Mouse (Mus musculus) MEL (cell line): ENCODE data around the gene Hist1h2ad. TPM values are rescaled to one million over a fixed set of nuclear protein-coding genes. Genes with fewer than 3 reads are reported as not detected.

Experiments
- DNase-seq: peaks from one replicate; pipeline ENCODE4 v3.0.0; 2011; ENCODE audit warnings: low read depth, low spot score
- H3K27ac ChIP-seq: 2 replicates; pipeline ENCODE4 v1.5.1; 2012; ENCODE audit warnings: low read depth, mild to moderate bottlenecking, control low read depth, low read length, moderate library complexity; ENCODE audit not compliant: control insufficient read depth
- H3K27me3 ChIP-seq, 2 experiments: fragments of 150-350 bp in 1 of 2; sonication (generic) in 1 of 2; 2 replicates each; pipeline ENCODE4 v1.6.1; 2012; ENCODE audit warnings: low read length in 2 of 2, mild to moderate bottlenecking in 2 of 2, improper control_type of control experiment in 1 of 2, moderate library complexity in 1 of 2; ENCODE audit not compliant: insufficient read depth in 2 of 2, control insufficient read depth in 1 of 2
- H3K36me3 ChIP-seq, 2 experiments: 2 replicates each; pipeline ENCODE4 v1.6.1; 2012 to 2014; ENCODE audit warnings: low read length in 2 of 2, improper control_type of control experiment in 1 of 2, inconsistent platforms in 1 of 2, mild to moderate bottlenecking in 1 of 2; ENCODE audit not compliant: insufficient read depth in 2 of 2, control insufficient read depth in 1 of 2
- H3K4me1 ChIP-seq, 2 experiments: fragments of 150-350 bp in 1 of 2; sonication (generic) in 1 of 2; 2 replicates each; pipeline ENCODE4 v1.6.1; 2012; ENCODE audit warnings: low read length in 2 of 2, improper control_type of control experiment in 1 of 2, mild to moderate bottlenecking in 1 of 2; ENCODE audit not compliant: insufficient read depth in 2 of 2, control insufficient read depth in 1 of 2
- H3K4me3 ChIP-seq, 2 experiments: fragments of 150-350 bp in 1 of 2; sonication (generic) in 1 of 2; 2 replicates each; pipeline ENCODE4 v1.5.1; 2012; ENCODE audit warnings: low read depth in 2 of 2, low read length in 2 of 2, mild to moderate bottlenecking in 2 of 2, moderate library complexity in 2 of 2, control low read depth in 1 of 2, improper control_type of control experiment in 1 of 2; ENCODE audit not compliant: control insufficient read depth in 1 of 2, insufficient read depth in 1 of 2
- H3K79me2 ChIP-seq: 2 replicates; pipeline ENCODE4 v1.6.1; 2012; ENCODE audit warnings: mild to moderate bottlenecking, low read length, moderate library complexity; ENCODE audit not compliant: control insufficient read depth, poor library complexity, insufficient read depth
- H3K9ac ChIP-seq: 2 replicates; pipeline ENCODE4 v1.6.1; 2012; ENCODE audit warnings: low read depth, mild to moderate bottlenecking, control low read depth, low read length, moderate library complexity; ENCODE audit not compliant: control insufficient read depth, poor library complexity, severe bottlenecking
- H3K9me3 ChIP-seq: fragments of 150-350 bp; sonication (generic); replicated peaks from 2 replicates; pipeline ENCODE4 v1.6.1; 2012; ENCODE audit warnings: mild to moderate bottlenecking, low read length, improper control_type of control experiment, moderate library complexity; ENCODE audit not compliant: insufficient read depth
- BHLHE40 ChIP-seq: IDR thresholded peaks from 2 replicates; pipeline ENCODE4 v1.6.1; 2012; ENCODE audit warnings: low read depth, mild to moderate bottlenecking, inconsistent platforms, low read length, improper control_type of control experiment, borderline replicate concordance
- CHD1 ChIP-seq: IDR thresholded peaks from 2 replicates; pipeline ENCODE4 v1.6.1; 2012; ENCODE audit warnings: low read depth, mild to moderate bottlenecking, inconsistent platforms, low read length, improper control_type of control experiment
- CTCF ChIP-seq, 3 experiments: IDR thresholded peaks in 2 of 3; conservative IDR thresholded peaks in 1 of 3; 2 replicates each; pipeline ENCODE4 v1.5.1; 2011 to 2012; ENCODE audit warnings: low read length in 3 of 3, low read depth in 2 of 3, mild to moderate bottlenecking in 2 of 3, improper control_type of control experiment in 1 of 3, inconsistent platforms in 1 of 3, mixed read lengths in 1 of 3, moderate library complexity in 1 of 3; ENCODE audit not compliant: control insufficient read depth in 1 of 3, insufficient read depth in 1 of 3, poor library complexity in 1 of 3, severe bottlenecking in 1 of 3
- E2F4 ChIP-seq: IDR thresholded peaks from 2 replicates; pipeline ENCODE4 v1.6.1; 2011; ENCODE audit warnings: low read depth, low read length, improper control_type of control experiment, borderline replicate concordance
- ELF1 ChIP-seq: IDR thresholded peaks from 2 replicates; pipeline ENCODE4 v1.6.1; 2014; ENCODE audit warnings: low read depth, mild to moderate bottlenecking, inconsistent platforms, low read length, improper control_type of control experiment, moderate library complexity
- EP300 ChIP-seq, 2 experiments: IDR thresholded peaks; 2 replicates each; pipeline ENCODE4 v1.6.1; 2011; ENCODE audit warnings: improper control_type of control experiment in 2 of 2, low read length in 2 of 2, low read depth in 1 of 2, mild to moderate bottlenecking in 1 of 2
- GABPA ChIP-seq: IDR thresholded peaks from 2 replicates; pipeline ENCODE4 v1.6.1; 2012; ENCODE audit warnings: low read depth, mild to moderate bottlenecking, inconsistent platforms, low read length, improper control_type of control experiment, moderate library complexity
- GATA1 ChIP-seq: IDR thresholded peaks from 2 replicates; pipeline ENCODE4 v1.6.1; 2011; ENCODE audit warnings: low read depth, low read length, improper control_type of control experiment
- JUND ChIP-seq: IDR thresholded peaks from 2 replicates; pipeline ENCODE4 v1.6.1; 2011; ENCODE audit warnings: low read depth, mild to moderate bottlenecking, improper control_type of control experiment, low read length
- MAFK ChIP-seq: IDR thresholded peaks from 2 replicates; pipeline ENCODE4 v1.6.1; 2011; ENCODE audit warnings: low read depth, mild to moderate bottlenecking, low read length, improper control_type of control experiment, borderline replicate concordance
- MAX ChIP-seq: IDR thresholded peaks from 2 replicates; pipeline ENCODE4 v1.6.1; 2011; ENCODE audit warnings: low read length, improper control_type of control experiment
- MEF2A ChIP-seq: IDR thresholded peaks from 2 replicates; pipeline ENCODE4 v1.6.1; 2014; ENCODE audit warnings: low read depth, mild to moderate bottlenecking, inconsistent platforms, low read length, improper control_type of control experiment; ENCODE audit not compliant: poor library complexity, insufficient replicate concordance, severe bottlenecking; ENCODE audit errors: extremely low read depth
- MXI1 ChIP-seq: IDR thresholded peaks from 2 replicates; pipeline ENCODE4 v1.6.1; 2011; ENCODE audit warnings: mild to moderate bottlenecking, low read depth, low read length, improper control_type of control experiment
- MYB ChIP-seq: IDR thresholded peaks from 2 replicates; pipeline ENCODE4 v1.6.1; 2011; ENCODE audit warnings: mild to moderate bottlenecking, low read depth, low read length, improper control_type of control experiment
- MYC ChIP-seq: IDR thresholded peaks from 2 replicates; pipeline ENCODE4 v1.6.1; 2011; ENCODE audit warnings: low read depth, mild to moderate bottlenecking, low read length, improper control_type of control experiment, moderate library complexity
- NELFE ChIP-seq: IDR thresholded peaks from 2 replicates; pipeline ENCODE4 v1.6.1; 2011; ENCODE audit warnings: low read depth, low read length, improper control_type of control experiment
- POLR2A ChIP-seq, 2 experiments: IDR thresholded peaks; 2 replicates each; pipeline ENCODE4 v1.6.1; 2011 to 2012; ENCODE audit warnings: low read length in 2 of 2, mild to moderate bottlenecking in 2 of 2, control low read depth in 1 of 2, improper control_type of control experiment in 1 of 2, low read depth in 1 of 2, moderate library complexity in 1 of 2; ENCODE audit not compliant: control insufficient read depth in 1 of 2, insufficient read depth in 1 of 2, poor library complexity in 1 of 2
- POLR2AphosphoS2 ChIP-seq: IDR thresholded peaks from 2 replicates; pipeline ENCODE4 v1.6.1; 2011; ENCODE audit warnings: low read length, improper control_type of control experiment
- POLR2AphosphoS5 ChIP-seq: IDR thresholded peaks from 2 replicates; pipeline ENCODE4 v1.6.1; 2012; ENCODE audit warnings: low read depth, borderline replicate concordance, mild to moderate bottlenecking, inconsistent platforms, low read length, moderate library complexity, mixed read lengths
- RAD21 ChIP-seq: IDR thresholded peaks from 2 replicates; pipeline ENCODE4 v1.6.1; 2011; ENCODE audit warnings: mild to moderate bottlenecking, low read depth, low read length, improper control_type of control experiment
- SIN3A ChIP-seq: IDR thresholded peaks from 2 replicates; pipeline ENCODE4 v1.6.1; 2012; ENCODE audit warnings: low read length, improper control_type of control experiment, inconsistent platforms
- SMC3 ChIP-seq: IDR thresholded peaks from 2 replicates; pipeline ENCODE4 v1.6.1; 2011; ENCODE audit warnings: low read depth, low read length, improper control_type of control experiment
- TAL1 ChIP-seq: IDR thresholded peaks from 2 replicates; pipeline ENCODE4 v1.6.1; 2012; ENCODE audit warnings: mild to moderate bottlenecking, inconsistent platforms, low read length, moderate library complexity, mixed read lengths
- TBP ChIP-seq: IDR thresholded peaks from 2 replicates; pipeline ENCODE4 v1.8.0; 2011; ENCODE audit warnings: low read depth, low read length, improper control_type of control experiment
- TCF12 ChIP-seq: IDR thresholded peaks from 2 replicates; pipeline ENCODE4 v1.6.1; 2014; ENCODE audit warnings: low read depth, mild to moderate bottlenecking, inconsistent platforms, low read length, improper control_type of control experiment, moderate library complexity
- UBTF ChIP-seq: IDR thresholded peaks from 2 replicates; pipeline ENCODE4 v1.6.1; 2012; ENCODE audit warnings: low read depth, mild to moderate bottlenecking, inconsistent platforms, low read length, improper control_type of control experiment, moderate library complexity, borderline replicate concordance; ENCODE audit not compliant: insufficient read depth
- USF1 ChIP-seq: IDR thresholded peaks from 2 replicates; pipeline ENCODE4 v1.6.1; 2014; ENCODE audit warnings: low read depth, mild to moderate bottlenecking, inconsistent platforms, low read length, improper control_type of control experiment, moderate library complexity
- USF2 ChIP-seq, 2 experiments: IDR thresholded peaks; 2 replicates each; pipeline ENCODE4 v1.6.1; 2011 to 2012; ENCODE audit warnings: improper control_type of control experiment in 2 of 2, low read length in 2 of 2, borderline replicate concordance in 1 of 2, inconsistent platforms in 1 of 2, low read depth in 1 of 2, mild to moderate bottlenecking in 1 of 2; ENCODE audit not compliant: insufficient read depth in 1 of 2
- ZC3H11A ChIP-seq: IDR thresholded peaks from 2 replicates; pipeline ENCODE4 v1.6.1; 2012; ENCODE audit warnings: low read depth, mild to moderate bottlenecking, inconsistent platforms, low read length, improper control_type of control experiment
- ZMIZ1 ChIP-seq: IDR thresholded peaks from 2 replicates; pipeline ENCODE4 v1.6.1; 2012; ENCODE audit warnings: low read depth, mild to moderate bottlenecking, inconsistent platforms, low read length, improper control_type of control experiment, moderate library complexity
- polyA plus RNA-seq, 2 experiments: library from polyadenylated mRNA; stranded (reverse) in 1 of 2; unstranded in 1 of 2; fragments of >175 nt in 1 of 2; fragments of >200 nt in 1 of 2; gene quantifications; 2 replicates each; pipeline versions ENCODE4 v1.2.1 to v1.2.4; 2012; ENCODE audit warnings: low replicate concordance in 2 of 2, low read depth in 1 of 2; ENCODE audit not compliant: insufficient read length in 2 of 2, insufficient read depth in 1 of 2, missing spikeins in 1 of 2
- total RNA-seq: library from RNA; depleted of rRNA; stranded (reverse); fragments of 300-350 nt; gene quantifications from 2 replicates; pipeline ENCODE4 v1.2.3, GENCODE M21; 2012

The Hist1h2ad gene
- total and polyA plus RNA-seq, 3 experiments: 0.14 to 924 TPM; not detected in 1

DNA sequence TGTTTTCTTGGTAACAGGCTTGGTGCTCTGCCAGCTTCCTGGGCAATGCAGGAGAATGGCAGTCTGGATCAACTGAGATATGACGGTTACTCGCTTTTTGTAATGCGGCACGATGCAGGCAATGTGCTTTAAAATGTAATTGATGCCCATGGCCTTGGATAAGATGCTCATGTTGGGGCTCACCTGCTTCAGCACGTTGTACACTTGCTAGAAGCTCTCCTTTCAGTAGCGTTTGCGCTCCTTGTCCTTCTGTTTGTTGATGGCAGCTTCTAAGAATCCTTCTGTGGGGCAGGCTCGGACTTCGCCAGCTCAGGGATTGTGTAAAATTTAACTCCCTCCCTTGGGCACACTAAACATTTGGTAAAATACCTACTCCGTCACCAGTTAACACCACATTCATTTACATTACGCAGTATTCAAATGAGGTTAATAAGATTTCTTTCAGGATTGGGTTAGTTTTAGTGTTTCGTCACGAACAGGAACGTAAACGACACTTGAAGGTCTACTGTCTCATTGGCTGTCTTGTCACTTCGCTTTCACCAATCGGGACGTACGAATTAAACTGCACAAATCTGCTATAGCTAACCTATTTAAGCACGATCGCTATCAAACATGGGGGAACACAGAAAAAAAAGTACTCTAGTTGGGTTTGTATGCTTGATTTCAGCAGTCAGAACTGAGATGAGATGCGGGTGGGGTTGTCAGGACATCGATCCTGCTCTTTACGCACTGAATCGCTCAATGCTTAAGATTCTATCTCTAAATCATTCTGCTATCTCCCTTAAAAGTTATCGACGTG lies 46.8 kb downstream of the Hist1h2ad start, which contains the start of gene Hist1h2be (continued):
- TF ChIP-seq SIN3A (peak; percentile 57), TCF12 (0 out of 2 replicates have a peak, but pooled peaks have one; percentile 15), TBP (peak; percentile 98), EP300 (IDR thresholded peaks at IDR 0.05; ENCODE audit: low read depth in 1 of 2, low read length in 2 of 2) (0 out of 4 replicates have a peak, but pooled peaks have one; percentile 27 to 33), GATA1 (peak; percentile 53), USF1 (no peak), UBTF (no peak), CHD1 (peak; percentile 81; the same call in 1 of the 2 replicates), MAFK (peak; percentile 22; the same call in 1 of the 2 replicates), NELFE (peak; percentile 42; the same call in 1 of the 2 replicates), MEF2A (no peak), MYC (0 out of 2 replicates have a peak, but pooled peaks have one; percentile 14), GABPA (no peak), ZMIZ1 (no peak), CTCF (IDR thresholded peaks at IDR 0.05 in 2 of 3, conservative IDR thresholded peaks at IDR 0.05 in 1 of 3; ENCODE audit: control insufficient read depth in 1 of 3, insufficient read depth in 1 of 3, low read depth in 2 of 3, low read length in 3 of 3, poor library complexity in 1 of 3, severe bottlenecking in 1 of 3) (no peak), MAX (peak; percentile 66; the same call in 1 of the 2 replicates), JUND (peak; percentile 39; the same call in 1 of the 2 replicates), BHLHE40 (no peak), ZC3H11A (no peak)
- TF ChIP-seq, all 39 proteins: peak for 18

DNA sequence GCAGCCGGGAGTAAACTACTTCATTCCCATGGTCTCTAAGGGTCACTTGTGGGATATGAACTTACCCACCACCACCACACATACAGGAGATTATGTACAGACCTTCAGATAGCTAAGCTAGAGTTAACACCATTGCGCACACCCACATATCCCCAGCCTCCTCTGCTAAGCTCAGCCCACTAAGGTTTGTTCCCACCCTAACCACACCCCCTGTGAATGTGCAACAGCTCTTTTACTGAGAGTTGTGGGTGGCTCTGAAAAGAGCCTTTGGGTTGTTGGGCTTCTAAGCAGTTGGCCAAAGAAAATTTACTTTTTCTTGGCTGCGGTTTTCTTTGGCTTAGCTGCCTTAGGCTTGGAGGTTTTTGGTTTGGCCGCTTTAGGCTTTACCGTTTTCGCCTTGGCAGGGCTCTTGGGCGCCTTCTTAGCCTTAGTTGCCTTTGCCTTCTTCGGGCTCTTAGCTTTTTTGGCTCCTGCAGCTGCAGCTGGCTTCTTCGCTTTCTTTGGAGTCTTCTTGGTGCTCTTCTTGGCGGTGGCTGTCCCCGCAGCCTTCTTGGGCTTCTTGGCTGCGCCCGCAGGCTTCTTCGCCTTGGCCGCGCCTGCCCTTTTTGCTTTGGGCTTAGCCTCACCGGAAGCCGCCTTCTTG lies 47.5 kb downstream of the Hist1h2ad start:
- Histone ChIP-seq H3K27me3 (peaks cover 0 to 2% of the 10 kb centered on the region in 2 experiments; a peak in 1 of 4 replicates), H3K4me1 (peaks cover 0 to 10% of the 10 kb centered on the region in 2 experiments; a peak in 2 of 4 replicates), H3K9ac (peak overlapping the region; percentile 88), H3K9me3 (no peaks in the 10 kb centered on the region), H3K36me3 (peaks cover 0 to 9% of the 10 kb centered on the region in 2 experiments; a peak in 2 of 4 replicates), H3K27ac (peak overlapping the region; percentile 95), H3K4me3 (peak overlapping the region; percentile 29 to 49), H3K79me2 (peaks cover 2% of the 10 kb centered on the region; the same call in 1 of the 2 replicates)
- peak; percentile 67 to 98 for TF ChIP-seq POLR2A (IDR thresholded peaks at IDR 0.05; ENCODE audit: control insufficient read depth in 1 of 2, insufficient read depth in 1 of 2, low read depth in 1 of 2, low read length in 2 of 2, poor library complexity in 1 of 2)
- TF ChIP-seq POLR2AphosphoS2: peak; percentile 99
- TF ChIP-seq ELF1: no peak
- no peak for TF ChIP-seq RAD21
- no peak for TF ChIP-seq TCF12
- TF ChIP-seq MXI1: no peak
- TF ChIP-seq TAL1: no peak
- TF ChIP-seq SMC3: peak; percentile 21; the same call in 1 of the 2 replicates
- TF ChIP-seq NELFE: peak; percentile 19; the same call in 1 of the 2 replicates
- TF ChIP-seq BHLHE40: no peak
- no peak for TF ChIP-seq GATA1
- TF ChIP-seq POLR2AphosphoS5: peak; percentile 97
- peak; percentile 89; the same call in 1 of the 2 replicates for TF ChIP-seq CHD1
- TF ChIP-seq E2F4: no peak; the same call in 1 of the 2 replicates
- TF ChIP-seq SIN3A: peak; percentile 4
- no peak for TF ChIP-seq USF2 (IDR thresholded peaks at IDR 0.05; ENCODE audit: borderline replicate concordance in 1 of 2, insufficient read depth in 1 of 2, low read depth in 1 of 2, low read length in 2 of 2)
- no peak for TF ChIP-seq ZC3H11A
- TF ChIP-seq ZMIZ1: peak; percentile 97
- no peak for TF ChIP-seq MYB
- DNase-seq: peak; percentile 94
